Mouse (Mus musculus): ENCODE measurements around the gene Olfr709-ps1.

Gene Olfr709-ps1

GRCm38 (mm10) chr7:106932119-106932518, at the start of gene Olfr709-ps1:
TSS of gene Olfr709-ps1 (minus strand) at chr7:106932219.

GRCm38 (mm10) chr7:106975353-106975752, 43.3 kb upstream of the Olfr709-ps1 start, which contains the start of gene Olfr711:
TSS of gene Olfr711 (minus strand) at chr7:106975453.
- 71% methylated on average over 1 of the region's 1 CpGs for WGBS

- WGBS = 83% methylated on average over 1 of the region's 1 CpGs
Observed at GRCm38 (mm10) chr7:106963837-106964236, 31.8 kb upstream of the Olfr709-ps1 start, which contains the start of gene Olfr6. TSS of gene Olfr6 (minus strand) at chr7:106963937.

DNA sequence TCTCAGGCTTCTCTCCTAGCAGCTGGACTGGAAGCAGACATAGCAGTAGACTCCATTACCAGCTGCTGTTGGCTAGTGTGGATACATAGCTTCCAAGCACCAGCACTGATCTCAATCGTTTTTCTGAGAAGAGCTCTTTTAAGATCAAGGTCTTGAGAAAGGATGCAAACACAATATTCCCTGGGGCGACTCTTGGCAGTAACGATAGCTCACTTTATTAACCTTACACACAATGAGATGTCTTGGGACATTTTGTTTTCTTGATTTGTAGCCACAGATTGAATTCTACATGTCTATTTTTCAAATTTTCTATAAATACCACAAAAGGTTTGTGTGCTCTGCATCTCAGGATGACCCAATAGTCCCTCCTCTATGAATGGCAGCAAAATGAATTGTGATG, 16.2 kb upstream of the Olfr709-ps1 start, which contains the start of gene Olfr710:
Olfr710 (minus strand) TSS at position 101 of the 400 bp plus-strand sequence.
- 73% methylated on average over 3 of the region's 3 CpGs for WGBS

DNA sequence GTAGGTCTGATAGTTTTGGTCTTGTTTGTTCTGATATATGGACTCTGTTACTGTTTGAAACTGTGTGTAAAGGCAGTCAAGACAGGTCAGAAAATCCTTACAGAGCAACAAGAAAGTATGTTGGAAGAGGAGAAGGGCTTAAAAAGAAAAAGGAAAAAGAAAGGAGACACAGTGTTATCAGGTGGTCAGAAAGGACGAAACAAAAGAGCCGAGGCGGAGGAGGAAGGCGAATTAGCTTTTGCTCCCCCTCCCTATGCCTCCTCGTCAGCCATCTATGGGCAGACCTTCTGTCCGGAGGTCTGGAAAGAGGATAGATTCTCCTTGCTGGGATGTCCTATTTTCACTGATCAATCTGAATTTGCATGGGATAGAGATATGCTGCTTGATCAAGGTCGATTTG, 11.1 kb downstream of the Olfr709-ps1 start:
- WGBS = 87% methylated on average over 7 of the region's 7 CpGs

- 70% methylated on average over 2 of the region's 2 CpGs for WGBS
Observed at GRCm38 (mm10) chr7:106907676-106908075, 24.3 kb downstream of the Olfr709-ps1 start, which contains the start of gene Olfr1532-ps1. TSS of gene Olfr1532-ps1 (plus strand) at chr7:106908001.

DNA sequence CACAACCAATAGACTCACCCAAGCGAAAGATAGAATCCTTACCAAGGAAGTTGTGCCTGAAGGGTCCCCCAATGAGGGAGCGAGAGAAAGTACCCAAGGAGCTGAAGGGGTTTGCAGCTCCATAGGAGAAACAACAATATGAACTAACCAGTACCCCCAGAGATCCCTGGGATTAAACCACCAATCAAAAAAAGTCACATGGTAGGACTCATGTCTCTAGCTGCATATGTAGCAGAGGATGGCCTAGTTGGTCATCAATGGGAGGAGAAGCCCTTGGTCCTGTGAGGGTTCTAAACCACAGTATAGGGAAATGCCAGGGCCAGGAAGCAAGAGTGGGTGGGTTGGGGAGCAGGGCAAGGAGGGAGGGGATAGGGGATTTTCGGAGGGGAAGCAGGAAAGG, 30.9 kb downstream of the Olfr709-ps1 start, which contains the start of gene Olfr707:
Olfr707 (minus strand) TSS at position 101 of the 400 bp plus-strand sequence.
- WGBS = 87% methylated on average over 3 of the region's 3 CpGs

- WGBS = 76% methylated on average over 2 of the region's 2 CpGs
Observed at GRCm38 (mm10) chr7:106888062-106888461, 44.0 kb downstream of the Olfr709-ps1 start, which contains the start of gene Olfr706. TSS of gene Olfr706 (minus strand) at chr7:106888162.

- WGBS = 79% methylated on average over 3 of the region's 3 CpGs
Observed at GRCm38 (mm10) chr7:106876791-106877190, 55.2 kb downstream of the Olfr709-ps1 start, which contains the start of gene Olfr705. TSS of gene Olfr705 (minus strand) at chr7:106876891.
